Mouse (Mus musculus) spleen, postnatal 10 days (tissue): Measurements from ENCODE around the gene Pigv.
"Not testable (repeated sequence)": the region's sequence is repeated elsewhere in the genome, so short reads cannot be mapped to it uniquely, and the experiment has no call there.

Experiments used
- DNase-seq, 2 experiments: peaks; one replicate each; pipeline ENCODE4 v3.0.0; 2021 to 2022; ENCODE audit warnings: low spot score in 2 of 2

Pigv gene

GRCm38 (mm10) chr4:133672845-133673647, 599 bp upstream of the Pigv start:
- DNase-seq = peak; percentile 46 to 55

GRCm38 (mm10) chr4:133671184-133671880, 1.1 kb downstream of the Pigv start:
- peak; percentile 82 to 89 for DNase-seq

- no peak for DNase-seq
These were observed 2.7 kb downstream of the Pigv start for GRCm38 (mm10) chr4:133669652-133670210.

GRCm38 (mm10) chr4:133668537-133668936, 3.9 kb downstream of the Pigv start:
- no peak for DNase-seq

GRCm38 (mm10) chr4:133666199-133666598, 6.2 kb downstream of the Pigv start:
- DNase-seq = peak in 1 of 2 experiments; percentile 63

- peak in 1 of 2 experiments; percentile 4 for DNase-seq
These were observed 7.3 kb downstream of the Pigv start for GRCm38 (mm10) chr4:133665118-133665517.

GRCm38 (mm10) chr4:133662945-133663344, 9.5 kb downstream of the Pigv start:
- DNase-seq = no peak

- DNase-seq = no peak
These were observed 10.0 kb downstream of the Pigv start for GRCm38 (mm10) chr4:133662421-133662820.

- DNase-seq = peak in 1 of 2 experiments; percentile 52
These were observed 12.0 kb downstream of the Pigv start for GRCm38 (mm10) chr4:133660193-133661155.

GRCm38 (mm10) chr4:133659497-133660192, 12.8 kb downstream of the Pigv start:
- peak; percentile 35 to 71 for DNase-seq

GRCm38 (mm10) chr4:133658729-133659128, 13.7 kb downstream of the Pigv start:
- no peak for DNase-seq

- no peak for DNase-seq
These were observed 14.5 kb downstream of the Pigv start for GRCm38 (mm10) chr4:133657829-133658458.

- no peak for DNase-seq
These were observed 15.4 kb downstream of the Pigv start for GRCm38 (mm10) chr4:133656997-133657396.

GRCm38 (mm10) chr4:133656294-133656693, 16.2 kb downstream of the Pigv start:
- no peak for DNase-seq

- DNase-seq = not testable (repeated sequence)
These were observed 18.4 kb downstream of the Pigv start for GRCm38 (mm10) chr4:133654070-133654469.

- DNase-seq = no peak
These were observed 19.7 kb downstream of the Pigv start for GRCm38 (mm10) chr4:133652746-133653145.

- DNase-seq = no peak
These were observed 20.5 kb downstream of the Pigv start for GRCm38 (mm10) chr4:133651986-133652385.

GRCm38 (mm10) chr4:133651445-133651844, 21.0 kb downstream of the Pigv start:
- no peak for DNase-seq

GRCm38 (mm10) chr4:133649989-133650699, 22.3 kb downstream of the Pigv start, which contains the start of gene Zdhhc18:
Zdhhc18 (minus strand) TSS chr4:133650154.
- peak; percentile 78 to 90 for DNase-seq

- not testable (repeated sequence) for DNase-seq
These were observed 23.0 kb downstream of the Pigv start for GRCm38 (mm10) chr4:133649464-133649863.
